Mouse (Mus musculus) heart, embryonic 14.5 days (tissue): Measurements from ENCODE around the gene Ccdc13. TPM values are rescaled to one million over a fixed set of nuclear protein-coding genes. Genes with fewer than 3 reads are reported as not detected.
A peak's percentile ranks its signal among the peaks of the same experiment; 100 is the strongest.

Source experiments
- ATAC-seq: fragments of 200-750 bp; cut with Nextera tagmentation; 2 replicates; pipeline ENCODE4 v1.8.0; 2017; ENCODE audit warnings: low read depth, moderate TSS enrichment; ENCODE audit not compliant: insufficient number of reproducible peaks, insufficient read depth, low FRiP score
- H3K27ac ChIP-seq, 2 experiments: fragments of 200-500 bp in 1 of 2; fragments of 300-500 bp in 1 of 2; sonication (generic) in 1 of 2; replicated peaks in 1 of 2; 2 replicates each; pipeline ENCODE4 v1.5.1; 2012 to 2014; ENCODE audit warnings: low read depth in 2 of 2, low read length in 2 of 2, control low read depth in 1 of 2, mild to moderate bottlenecking in 1 of 2, mixed read lengths in 1 of 2; ENCODE audit not compliant: control insufficient read depth in 1 of 2, insufficient read depth in 1 of 2
- H3K27me3 ChIP-seq: fragments of 300-500 bp; sonication (generic); 2 replicates; pipeline ENCODE4 v1.6.1; 2014; ENCODE audit warnings: mild to moderate bottlenecking, low read length, control low read depth; ENCODE audit not compliant: control insufficient read depth, insufficient read depth
- H3K36me3 ChIP-seq: fragments of 300-500 bp; sonication (generic); 2 replicates; pipeline ENCODE4 v1.6.1; 2014; ENCODE audit warnings: mild to moderate bottlenecking, control low read depth, low read length, mixed read lengths; ENCODE audit not compliant: control insufficient read depth, insufficient read depth
- H3K4me1 ChIP-seq, 2 experiments: fragments of 200-500 bp in 1 of 2; fragments of 300-500 bp in 1 of 2; sonication (generic) in 1 of 2; 2 replicates each; pipeline ENCODE4 v1.6.1; 2012 to 2014; ENCODE audit warnings: low read length in 2 of 2, control low read depth in 1 of 2, mixed read lengths in 1 of 2; ENCODE audit not compliant: control insufficient read depth in 2 of 2, insufficient read depth in 2 of 2
- H3K4me2 ChIP-seq: fragments of 300-500 bp; sonication (generic); 2 replicates; pipeline ENCODE4 v1.6.1; 2014; ENCODE audit warnings: mild to moderate bottlenecking, low read length
- H3K4me3 ChIP-seq, 2 experiments: fragments of 200-500 bp in 1 of 2; fragments of 300-500 bp in 1 of 2; sonication (generic) in 1 of 2; 2 replicates each; pipeline ENCODE4 v1.5.1; 2012 to 2014; ENCODE audit warnings: low read length in 2 of 2, mild to moderate bottlenecking in 2 of 2, control low read depth in 1 of 2, low read depth in 1 of 2, moderate library complexity in 1 of 2; ENCODE audit not compliant: control insufficient read depth in 1 of 2, insufficient read depth in 1 of 2
- H3K9ac ChIP-seq: fragments of 300-500 bp; sonication (generic); 2 replicates; pipeline ENCODE4 v1.6.1; 2014; ENCODE audit warnings: mild to moderate bottlenecking, low read length
- H3K9me3 ChIP-seq: fragments of 300-500 bp; sonication (generic); 2 replicates; pipeline ENCODE4 v1.6.1; 2016; ENCODE audit warnings: low read length, control low read depth; ENCODE audit not compliant: control insufficient read depth
- WGBS: fragments of 180-500 bp; shearing (Covaris S2); extraction: QIAGEN DNeasy Blood & Tissue Kit; methylation state at CpG from one replicate; pipeline ENCODE4 v1.1.7; 2014; 5-methylcytosine and 5-hydroxymethylcytosine counted together
- polyA plus RNA-seq: library from polyadenylated mRNA; unstranded; fragments of >200 nt; fragmentation: Nextera tagmentation; extraction: Ambion mirVana; gene quantifications from 2 replicates; pipeline ENCODE4 v1.2.1, GENCODE M21; 2014

The Ccdc13 gene
- polyA plus RNA-seq = 0.22 and 0.27 TPM in 2 replicates

GRCm38 (mm10) chr9:121838829-121839621 is at the start of gene Ccdc13:
Gene Ccdc13, minus strand, starts transcription at chr9:121839461.
- Histone ChIP-seq H3K9ac (peak within 1 kb of the TSS; percentile 59), H3K4me1 (peaks cover 4 to 5% of the 10 kb centered on the region in 2 experiments; a peak in 3 of 4 replicates), H3K27ac (no peak within 1 kb of the TSS), H3K9me3 (0 out of 2 replicates have a peak, but pooled peaks cover 4% of the 10 kb centered on the region), H3K4me3 (peak within 1 kb of the TSS; percentile 51 to 54), H3K4me2 (peak within 1 kb of the TSS; percentile 86), H3K27me3 (no peaks in the 10 kb centered on the region), H3K36me3 (no peaks in the 10 kb centered on the region)
- ATAC-seq = peak; percentile 54
- 6% methylated on average over 61 of the region's 61 CpGs for WGBS

DNA sequence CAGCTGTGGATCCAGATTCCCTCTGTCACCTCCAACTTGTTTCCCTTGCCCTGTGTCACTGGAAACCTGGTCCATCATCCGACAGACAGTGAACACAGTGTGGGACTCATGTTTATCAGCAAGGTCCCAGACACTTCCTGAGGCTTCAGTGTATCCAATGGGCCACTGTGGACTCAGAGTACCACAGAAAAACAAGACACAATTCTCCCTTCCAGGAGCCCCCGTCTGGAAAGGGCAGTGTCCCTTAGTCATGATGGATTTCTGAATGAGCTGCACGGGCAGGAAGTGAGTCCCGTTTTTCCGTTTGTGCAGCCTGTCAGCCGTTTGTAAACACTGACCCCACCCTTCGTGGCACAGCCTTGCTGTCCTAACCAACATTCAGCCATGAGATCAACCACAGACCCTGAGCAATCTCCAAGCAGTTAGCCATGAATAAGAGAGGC is 42.8 kb upstream of the Ccdc13 start:
- Histone ChIP-seq H3K27me3 (no peaks in the 10 kb centered on the region), H3K9ac (no peak overlapping the region), H3K9me3 (no peaks in the 10 kb centered on the region), H3K4me1 (no peaks in the 10 kb centered on the region; a peak in 1 of 4 replicates), H3K4me3 (no peak overlapping the region), H3K36me3 (no peaks in the 10 kb centered on the region), H3K4me2 (no peak overlapping the region), H3K27ac (peak overlapping the region; percentile 41 to 43; a peak in 2 of 4 replicates)
- 49% methylated on average over 7 of the region's 7 CpGs for WGBS
- no peak for ATAC-seq

DNA sequence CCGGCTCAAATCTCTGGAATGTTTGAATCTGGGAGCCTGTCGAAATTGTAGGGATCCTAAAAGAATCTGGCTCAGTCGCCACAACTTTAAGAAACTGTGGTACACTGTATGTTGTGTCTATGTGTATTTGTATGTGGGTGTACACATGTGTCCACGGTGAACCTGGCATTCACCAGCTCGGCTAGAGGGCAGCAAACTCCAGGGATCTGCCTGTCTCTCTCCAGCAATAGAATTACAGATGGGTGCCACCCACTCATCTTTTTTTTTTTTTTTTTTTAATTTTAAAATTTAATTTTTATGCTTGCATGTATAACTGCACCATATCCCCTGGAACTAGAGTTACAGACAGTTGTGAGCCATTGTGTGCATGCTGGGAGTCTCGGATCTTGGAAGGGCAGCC is 42.0 kb upstream of the Ccdc13 start:
- H3K9ac ChIP-seq = no peak overlapping the region
- no peak overlapping the region for H3K4me2 ChIP-seq
- no peaks in the 10 kb centered on the region for H3K9me3 ChIP-seq
- no peak for ATAC-seq
- peak overlapping the region in 1 of 2 experiments; percentile 41; a peak in 1 of 4 replicates for H3K27ac ChIP-seq
- H3K36me3 ChIP-seq = no peaks in the 10 kb centered on the region
- 68% methylated on average over 6 of the region's 6 CpGs for WGBS
- H3K4me1 ChIP-seq = no peaks in the 10 kb centered on the region; a peak in 1 of 4 replicates
- H3K27me3 ChIP-seq = no peaks in the 10 kb centered on the region
- no peak overlapping the region for H3K4me3 ChIP-seq

GRCm38 (mm10) chr9:121880840-121881239 is 41.6 kb upstream of the Ccdc13 start:
- H3K27ac ChIP-seq = no peak overlapping the region
- no peaks in the 10 kb centered on the region for H3K36me3 ChIP-seq
- H3K4me3 ChIP-seq = no peak overlapping the region
- no peaks in the 10 kb centered on the region; a peak in 1 of 4 replicates for H3K4me1 ChIP-seq
- H3K4me2 ChIP-seq = peak overlapping the region; percentile 41
- no peak overlapping the region for H3K9ac ChIP-seq
- no peaks in the 10 kb centered on the region for H3K9me3 ChIP-seq
- H3K27me3 ChIP-seq = no peaks in the 10 kb centered on the region
- ATAC-seq = no peak
- 19% methylated on average over 14 of the region's 14 CpGs for WGBS

DNA sequence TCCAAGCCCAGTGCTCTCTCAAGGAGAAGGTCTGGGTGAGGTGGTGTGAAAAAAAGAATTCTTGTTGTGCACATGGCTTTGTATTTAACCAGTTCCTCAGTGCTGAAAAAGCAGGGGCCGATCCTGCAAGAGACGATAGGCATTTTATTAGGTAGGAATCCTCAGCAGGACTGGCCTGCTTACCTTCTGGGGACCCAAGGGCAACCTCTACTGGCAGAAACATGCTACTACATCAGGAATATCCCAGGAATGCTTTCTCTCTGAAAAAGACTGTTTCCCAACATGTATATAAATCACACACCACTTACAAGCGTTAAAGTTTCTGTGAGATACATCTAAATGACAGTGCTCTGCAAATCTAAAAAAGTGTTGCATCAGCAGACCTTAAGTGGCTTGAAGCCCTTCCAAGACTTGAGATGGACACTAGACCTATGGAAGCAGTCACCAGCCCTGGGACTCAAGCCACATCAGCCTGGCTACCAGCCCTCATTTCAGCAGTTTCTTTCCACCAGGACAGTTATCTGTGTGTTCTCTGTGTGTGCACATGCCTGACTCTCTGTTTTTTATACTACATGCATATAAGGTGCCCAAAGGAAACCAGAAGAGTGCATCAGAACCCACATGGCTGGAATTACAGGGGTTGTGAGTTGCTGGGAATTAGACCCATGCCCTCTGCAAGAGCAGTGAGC is 37.9 kb upstream of the Ccdc13 start:
- H3K4me1 ChIP-seq = no peaks in the 10 kb centered on the region; a peak in 1 of 4 replicates
- H3K27ac ChIP-seq = no peak overlapping the region
- H3K9me3 ChIP-seq = no peaks in the 10 kb centered on the region
- no peak overlapping the region for H3K4me2 ChIP-seq
- H3K4me3 ChIP-seq = no peak overlapping the region
- no peak for ATAC-seq
- WGBS = 21% methylated on average over 3 of the region's 3 CpGs
- no peaks in the 10 kb centered on the region for H3K36me3 ChIP-seq
- no peak overlapping the region for H3K9ac ChIP-seq
- no peaks in the 10 kb centered on the region for H3K27me3 ChIP-seq

- no peak for ATAC-seq
- Histone ChIP-seq H3K36me3 (no peaks in the 10 kb centered on the region), H3K4me1 (no peaks in the 10 kb centered on the region), H3K27ac (no peak overlapping the region), H3K4me3 (no peak overlapping the region), H3K9ac (no peak overlapping the region), H3K9me3 (no peaks in the 10 kb centered on the region), H3K4me2 (no peak overlapping the region), H3K27me3 (no peaks in the 10 kb centered on the region)
These were observed 34.3 kb upstream of the Ccdc13 start for GRCm38 (mm10) chr9:121873578-121873977.

GRCm38 (mm10) chr9:121872062-121872683 is 32.9 kb upstream of the Ccdc13 start:
- ATAC-seq = no peak
- no peak overlapping the region for H3K9ac ChIP-seq

More at GRCm38 (mm10) chr9:121872062-121872683, 32.9 kb upstream of the Ccdc13 start:
- Histone ChIP-seq H3K27me3 (no peaks in the 10 kb centered on the region), H3K4me1 (no peaks in the 10 kb centered on the region), H3K27ac (no peak overlapping the region), H3K36me3 (no peaks in the 10 kb centered on the region), H3K4me3 (no peak overlapping the region), H3K9me3 (no peaks in the 10 kb centered on the region), H3K4me2 (no peak overlapping the region)
- WGBS = 75% methylated on average over 2 of the region's 2 CpGs
